12 mouse cellular contexts compared by ENCODE assay signal in the genomic region with DNA sequence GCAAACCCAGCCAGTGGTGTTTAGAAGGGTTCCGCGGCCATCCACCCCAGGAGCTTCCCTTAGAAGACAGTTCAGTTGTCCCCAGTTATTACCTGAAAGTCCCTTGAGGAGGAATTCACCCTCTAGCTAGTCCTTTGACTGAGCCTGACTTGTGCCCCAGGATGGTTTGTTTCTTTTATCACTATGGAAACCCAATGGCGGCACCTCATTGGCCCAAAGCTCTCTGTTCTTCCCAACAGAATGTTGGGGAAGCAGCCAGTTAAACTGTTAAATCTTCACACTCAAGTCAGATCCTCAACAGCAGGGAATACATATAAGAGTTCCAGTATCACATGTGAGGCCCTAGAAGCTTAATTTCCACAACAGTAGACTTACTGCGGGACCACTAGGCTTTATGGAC. TPM values are rescaled to one million over a fixed set of nuclear protein-coding genes. Genes with fewer than 3 reads are reported as not detected.
A peak's percentile ranks its signal among the peaks of the same experiment; 100 is the strongest.
DNase-seq lines count a peak whose midpoint lies in the region.
"Not testable (repeated sequence)": the region's sequence is repeated elsewhere in the genome, so short reads cannot be mapped to it uniquely, and the experiment has no call there.
"Had no signal": no experiment of that assay in that cellular context is flagged by ENCODE, and none has a peak within 500 bp of the region (broad histone marks: within the 10 kb centered on the region; RNA-seq: fewer than 3 reads in every experiment).

A gene (minus strand): TSS at position 180 of the 400 bp plus-strand sequence.

- whole genome bisulfite sequencing in limb, embryonic 10.5 days: 78% methylated on average over 4 of the region's 4 CpGs

- H3K4me3 ChIP-seq in brown adipose tissue, adult 24 weeks (ENCODE audit: insufficient read depth, low read depth, low read length); limb, embryonic 10.5 days: not testable (repeated sequence)

- not testable (repeated sequence) for H3K9me3 ChIP-seq in limb, embryonic 10.5 days (replicated peaks)

- H3K4me1 ChIP-seq in brown adipose tissue, adult 24 weeks (ENCODE audit: control insufficient read depth, insufficient read depth, insufficient read length, low read length); limb, embryonic 10.5 days: not testable (repeated sequence)

- DNase-seq in ZHBTc4 (ENCODE audit: low read depth, low spot score): peak; percentile 26
- DNase-seq in heart, adult 11 months: peak; percentile 79
- peak; percentile 21 for DNase-seq in limb, embryonic 10.5 days (ENCODE audit: low spot score)

- H3K36me3 ChIP-seq in limb, embryonic 10.5 days: not testable (repeated sequence)

- H3K27me3 ChIP-seq in limb, embryonic 10.5 days (ENCODE audit: low read depth, poor library complexity, severe bottlenecking): not testable (repeated sequence)

- H3K27ac ChIP-seq in brown adipose tissue, adult 24 weeks (replicated peaks; ENCODE audit: low read depth, low read length); limb, embryonic 10.5 days: not testable (repeated sequence)

RNA-seq across cellular contexts. Expression of the gene that starts here (rescaled TPM):
- polyA plus RNA-seq in brown adipose tissue, adult 24 weeks (2012; ENCODE audit: insufficient read depth, insufficient read length, missing spikeins): 8.6 and 11.0 TPM in 2 replicates
- polyA plus RNA-seq in limb, embryonic 10.5 days (2016; fragmentation: Nextera tagmentation; extraction: Ambion mirVana): not detected in 2 replicates
- polyA plus RNA-seq: adrenal gland, adult 2 months; embryonic facial prominence, embryonic 11.5 days; embryonic facial prominence, embryonic 13.5 days; erythroblast, embryonic 14.5 days; forebrain, embryonic 10.5 days; forebrain, embryonic 12.5 days; forebrain, embryonic 14.5 days; forebrain, embryonic 16.5 days had no signal

Comparison
In these comparisons a context has a peak if more than half of its experiments do, and no peak if none do; other contexts are left out.
1. Peak in DNase-seq in limb, embryonic 10.5 days; RNA of the gene not detected or under 1 TPM.
2. DNase-seq: peak in every context shown above with its lines; median percentile 79 in heart, adult 11 months; 26 in ZHBTc4; 21 in limb, embryonic 10.5 days.